Mouse (Mus musculus) mesoderm, embryonic 11.5 days (tissue): ENCODE measurements at regions not wholly inside any gene's neighbourhood (a gene's known extent, or its start where the extent isn't known, plus 50 kb on each side); places are given as distances from the start of the nearest gene placed in this dataset.

ENCODE experiments used
- DNase-seq: peaks from one replicate; pipeline ENCODE4 v3.0.0-alpha.2; 2012; ENCODE audit warnings: low read depth, low spot score

- DNase-seq: no peak
Observed at GRCm38 (mm10) chr10:44945205-44945725, 121.7 kb upstream of the Prep start.

GRCm38 (mm10) chr10:44939403-44939802 lies 127.6 kb upstream of the Prep start:
- no peak for DNase-seq

- no peak for DNase-seq
Observed at GRCm38 (mm10) chr10:44936976-44937500, 130.0 kb upstream of the Prep start.

- no peak for DNase-seq
Observed at GRCm38 (mm10) chr10:44930796-44931195, 136.2 kb upstream of the Prep start.

GRCm38 (mm10) chr10:44913751-44914388 lies 153.1 kb upstream of the Prep start:
- no peak for DNase-seq

GRCm38 (mm10) chr10:44904520-44904919 lies 162.5 kb upstream of the Prep start:
- no peak for DNase-seq

GRCm38 (mm10) chr10:44901203-44901602 lies 165.8 kb upstream of the Prep start:
- DNase-seq: no peak

GRCm38 (mm10) chr10:44892124-44892523 lies 174.9 kb upstream of the Prep start:
- no peak for DNase-seq

GRCm38 (mm10) chr10:44887081-44887683 lies 179.8 kb upstream of the Prep start:
- peak; percentile 49 for DNase-seq

GRCm38 (mm10) chr10:44881967-44882366 lies 185.0 kb upstream of the Prep start:
- no peak for DNase-seq

GRCm38 (mm10) chr10:44877076-44877663 lies 189.8 kb upstream of the Prep start:
- no peak for DNase-seq

- DNase-seq: no peak
Observed at GRCm38 (mm10) chr10:44873642-44874285, 193.2 kb upstream of the Prep start.

GRCm38 (mm10) chr10:44864191-44864747 lies 202.7 kb upstream of the Prep start:
- DNase-seq: no peak

- DNase-seq: no peak
Observed at GRCm38 (mm10) chr10:44862360-44862674, 204.7 kb upstream of the Prep start.

GRCm38 (mm10) chr10:44861671-44862359 lies 205.2 kb upstream of the Prep start:
- no peak for DNase-seq

- no peak for DNase-seq
Observed at GRCm38 (mm10) chr10:44857444-44857843, 209.6 kb upstream of the Prep start.

- no peak for DNase-seq
Observed at GRCm38 (mm10) chr10:44854109-44854508, 212.9 kb upstream of the Prep start.

- no peak for DNase-seq
Observed at GRCm38 (mm10) chr10:44849016-44849415, 218.0 kb upstream of the Prep start.

- DNase-seq: no peak
Observed at GRCm38 (mm10) chr10:44846765-44847164, 220.2 kb upstream of the Prep start.

- no peak for DNase-seq
Observed at GRCm38 (mm10) chr10:44846149-44846548, 220.9 kb upstream of the Prep start.

GRCm38 (mm10) chr10:44840449-44840848 lies 226.6 kb upstream of the Prep start:
- no peak for DNase-seq
